Mouse (Mus musculus) stomach, embryonic 14.5 days (tissue): ENCODE data around the gene Pkn1. TPM values are rescaled to one million over a fixed set of nuclear protein-coding genes. Genes with fewer than 3 reads are reported as not detected.

Experiments
- ATAC-seq: fragments of 200-750 bp; cut with Nextera tagmentation; 2 replicates; pipeline ENCODE4 v1.8.0; 2017; ENCODE audit warnings: low read depth, moderate TSS enrichment; ENCODE audit not compliant: insufficient number of reproducible peaks, insufficient read depth, low FRiP score
- H3K27ac ChIP-seq: fragments of 300-500 bp; sonication (generic); 2 replicates; pipeline ENCODE4 v1.5.1; 2014; ENCODE audit warnings: mild to moderate bottlenecking, low read length, moderate library complexity, mixed read lengths
- H3K27me3 ChIP-seq: fragments of 300-500 bp; sonication (generic); 2 replicates; pipeline ENCODE4 v1.6.1; 2014; ENCODE audit warnings: low read length, control low read depth, mixed read lengths; ENCODE audit not compliant: control insufficient read depth, insufficient read depth
- H3K36me3 ChIP-seq: fragments of 300-500 bp; sonication (generic); 2 replicates; pipeline ENCODE4 v1.6.1; 2014; ENCODE audit warnings: mild to moderate bottlenecking, control low read depth, low read length, moderate library complexity, mixed read lengths; ENCODE audit not compliant: control insufficient read depth, insufficient read depth
- H3K4me1 ChIP-seq: fragments of 300-500 bp; sonication (generic); 2 replicates; pipeline ENCODE4 v1.6.1; 2014; ENCODE audit warnings: low read length, control low read depth, mixed read lengths; ENCODE audit not compliant: control insufficient read depth, insufficient read depth
- H3K4me2 ChIP-seq: fragments of 300-500 bp; sonication (generic); replicated peaks from 2 replicates; pipeline ENCODE4 v1.6.1; 2014; ENCODE audit warnings: low read depth, low read length, control low read depth
- H3K4me3 ChIP-seq: fragments of 300-500 bp; sonication (generic); 2 replicates; pipeline ENCODE4 v1.5.1; 2014; ENCODE audit warnings: low read depth, low read length, control low read depth
- H3K9ac ChIP-seq: fragments of 300-500 bp; sonication (generic); replicated peaks from 2 replicates; pipeline ENCODE4 v1.6.1; 2014; ENCODE audit warnings: low read depth, mild to moderate bottlenecking, control low read depth, low read length, moderate library complexity, mixed read lengths
- H3K9me3 ChIP-seq: fragments of 300-500 bp; sonication (generic); 2 replicates; pipeline ENCODE4 v1.6.1; 2016; ENCODE audit warnings: low read depth, low read length, control low read depth; ENCODE audit not compliant: control insufficient read depth
- WGBS: fragments of 180-500 bp; shearing (Covaris S2); extraction: QIAGEN DNeasy Blood & Tissue Kit; methylation state at CpG from one replicate; pipeline ENCODE4 v1.1.7; 2014; 5-methylcytosine and 5-hydroxymethylcytosine counted together
- polyA plus RNA-seq: library from polyadenylated mRNA; unstranded; fragments of >200 nt; fragmentation: Nextera tagmentation; extraction: Ambion mirVana; gene quantifications from 2 replicates; pipeline ENCODE4 v1.2.1, GENCODE M21; 2014

Pkn1 gene
- polyA plus RNA-seq, 1 experiment from 2014 or later = 30.1 TPM

- Histone ChIP-seq H3K4me3 (no peak overlapping the region), H3K27me3 (no peaks in the 10 kb centered on the region), H3K4me2 (no peak overlapping the region), H3K4me1 (peaks cover 30% of the 10 kb centered on the region), H3K27ac (peak overlapping the region; percentile 15; the same call in 1 of the 2 replicates), H3K9ac (no peak overlapping the region), H3K36me3 (no peaks in the 10 kb centered on the region; the same call in 1 of the 2 replicates), H3K9me3 (no peaks in the 10 kb centered on the region)
- ATAC-seq = no peak
- 78% methylated on average over 13 of the region's 13 CpGs for WGBS
Measured at GRCm38 (mm10) chr8:83656484-83657246, 42.3 kb downstream of the Pkn1 start.

- Histone ChIP-seq H3K27me3 (no peaks in the 10 kb centered on the region), H3K4me2 (no peak overlapping the region), H3K9ac (no peak overlapping the region), H3K4me3 (no peak overlapping the region), H3K9me3 (no peaks in the 10 kb centered on the region), H3K36me3 (no peaks in the 10 kb centered on the region; the same call in 1 of the 2 replicates), H3K27ac (no peak overlapping the region), H3K4me1 (peaks cover 24% of the 10 kb centered on the region)
- 89% methylated on average over 9 of the region's 9 CpGs for WGBS
- ATAC-seq = no peak
Measured at GRCm38 (mm10) chr8:83656043-83656442, 42.9 kb downstream of the Pkn1 start.

- ATAC-seq = no peak
- H3K9ac ChIP-seq = no peak overlapping the region
- 93% methylated on average over 6 of the region's 6 CpGs for WGBS
- no peaks in the 10 kb centered on the region for H3K9me3 ChIP-seq
- no peaks in the 10 kb centered on the region; the same call in 1 of the 2 replicates for H3K36me3 ChIP-seq
- H3K4me3 ChIP-seq = no peak overlapping the region
- no peaks in the 10 kb centered on the region for H3K27me3 ChIP-seq
- peaks cover 12% of the 10 kb centered on the region; the same call in 1 of the 2 replicates for H3K4me1 ChIP-seq
- no peak overlapping the region for H3K27ac ChIP-seq
- H3K4me2 ChIP-seq = no peak overlapping the region
Measured at GRCm38 (mm10) chr8:83654725-83655124, 44.3 kb downstream of the Pkn1 start.

GRCm38 (mm10) chr8:83653662-83654017 lies 45.3 kb downstream of the Pkn1 start:
- WGBS = 31% methylated on average over 10 of the region's 10 CpGs
- no peaks in the 10 kb centered on the region for H3K9me3 ChIP-seq
- peak overlapping the region; percentile 82; the same call in 1 of the 2 replicates for H3K27ac ChIP-seq
- ATAC-seq = no peak
- peak overlapping the region; percentile 96 for H3K4me3 ChIP-seq
- no peaks in the 10 kb centered on the region for H3K27me3 ChIP-seq
- peak overlapping the region; percentile 97 for H3K4me2 ChIP-seq
- H3K36me3 ChIP-seq = no peaks in the 10 kb centered on the region; the same call in 1 of the 2 replicates
- peaks cover 12% of the 10 kb centered on the region; the same call in 1 of the 2 replicates for H3K4me1 ChIP-seq
- 0 out of 2 replicates have a peak overlapping the region, but pooled peaks have one; percentile 88 for H3K9ac ChIP-seq

GRCm38 (mm10) chr8:83652744-83653661 lies 46.0 kb downstream of the Pkn1 start:
- H3K4me1 ChIP-seq = peaks cover 12% of the 10 kb centered on the region; the same call in 1 of the 2 replicates

GRCm38 (mm10) chr8:83652030-83652743 lies 46.8 kb downstream of the Pkn1 start, which contains the start of gene Gipc1:
Gipc1 (plus strand) TSS chr8:83652677.
- Histone ChIP-seq H3K4me2 (peak within 1 kb of the TSS; percentile 97), H3K27ac (peak within 1 kb of the TSS; percentile 86), H3K9me3 (no peaks in the 10 kb centered on the region), H3K36me3 (no peaks in the 10 kb centered on the region; the same call in 1 of the 2 replicates), H3K27me3 (no peaks in the 10 kb centered on the region), H3K4me3 (peak within 1 kb of the TSS; percentile 96), H3K4me1 (peaks cover 12% of the 10 kb centered on the region; the same call in 1 of the 2 replicates), H3K9ac (peak within 1 kb of the TSS; percentile 88)
- WGBS = 4% methylated on average over 50 of the region's 50 CpGs
- ATAC-seq = peak; percentile 95

More at GRCm38 (mm10) chr8:83652744-83653661, 46.0 kb downstream of the Pkn1 start:
- Histone ChIP-seq H3K27ac (peak overlapping the region; percentile 82), H3K4me3 (peak overlapping the region; percentile 96), H3K9me3 (no peaks in the 10 kb centered on the region), H3K4me2 (peak overlapping the region; percentile 97), H3K27me3 (no peaks in the 10 kb centered on the region), H3K36me3 (no peaks in the 10 kb centered on the region; the same call in 1 of the 2 replicates), H3K9ac (peak overlapping the region; percentile 88)
- no peak; the same call in 1 of the 2 replicates for ATAC-seq
- 2% methylated on average over 46 of the region's 46 CpGs for WGBS

GRCm38 (mm10) chr8:83649699-83650098 lies 49.3 kb downstream of the Pkn1 start:
- WGBS = 88% methylated on average over 6 of the region's 6 CpGs
- no peak for ATAC-seq
- Histone ChIP-seq H3K4me1 (peaks cover 12% of the 10 kb centered on the region; the same call in 1 of the 2 replicates), H3K27ac (no peak overlapping the region), H3K9ac (no peak overlapping the region), H3K27me3 (no peaks in the 10 kb centered on the region), H3K9me3 (no peaks in the 10 kb centered on the region), H3K4me3 (no peak overlapping the region), H3K4me2 (no peak overlapping the region), H3K36me3 (no peaks in the 10 kb centered on the region)
